Mouse (Mus musculus) frontal cortex, postnatal 10 days (tissue): ENCODE data around the gene Fto.
A peak's percentile ranks its signal among the peaks of the same experiment; 100 is the strongest.

Experiments
- DNase-seq, 2 experiments: peaks; one replicate each; pipeline ENCODE4 v3.0.0; 2022; ENCODE audit warnings: low spot score in 2 of 2, mixed read lengths in 1 of 2

Fto gene

DNA sequence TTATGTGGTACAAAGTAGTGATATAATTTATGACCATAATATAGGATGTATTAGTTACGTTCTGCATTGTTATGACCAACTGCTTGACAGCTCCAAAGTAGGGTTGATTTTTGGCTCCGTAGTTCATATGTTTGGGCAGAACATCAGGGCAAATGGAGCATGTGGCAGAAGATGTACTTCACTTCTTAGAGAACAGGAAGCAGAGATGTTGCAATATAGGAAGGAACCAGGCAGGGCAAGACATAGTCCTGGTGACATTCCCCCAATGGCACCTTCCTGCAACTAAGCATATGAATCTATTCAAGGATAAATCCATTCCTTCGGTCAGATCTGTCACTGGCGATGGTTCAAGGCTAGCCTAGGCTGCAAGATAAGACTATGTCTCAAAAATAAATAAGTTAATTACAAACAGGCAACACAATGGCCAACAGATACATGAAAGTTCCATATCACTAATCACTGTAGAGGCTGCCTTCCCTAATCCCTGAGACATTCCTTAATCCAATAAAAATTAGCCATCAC lies 44.2 kb downstream of the Fto start:
- DNase-seq = no peak

DNA sequence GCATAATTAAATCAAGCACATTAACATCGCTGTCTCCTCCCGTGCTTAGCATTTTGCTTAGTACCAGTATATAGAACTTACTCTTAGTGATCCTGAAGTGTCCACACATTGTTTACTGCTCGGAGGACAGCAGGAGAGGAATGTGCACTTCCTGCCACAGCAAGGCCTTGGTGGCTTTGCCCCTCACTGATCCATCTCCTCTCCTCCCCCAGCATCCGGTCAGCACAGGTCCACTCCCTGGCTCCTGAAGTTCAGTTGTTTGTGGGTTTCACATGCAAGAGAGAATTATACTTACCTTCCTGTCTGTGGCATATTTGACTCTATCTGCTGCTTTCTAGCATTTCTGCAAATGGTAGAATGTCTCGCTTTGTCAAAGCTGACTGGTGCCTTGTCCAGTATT lies 44.7 kb downstream of the Fto start:
- no peak for DNase-seq

DNA sequence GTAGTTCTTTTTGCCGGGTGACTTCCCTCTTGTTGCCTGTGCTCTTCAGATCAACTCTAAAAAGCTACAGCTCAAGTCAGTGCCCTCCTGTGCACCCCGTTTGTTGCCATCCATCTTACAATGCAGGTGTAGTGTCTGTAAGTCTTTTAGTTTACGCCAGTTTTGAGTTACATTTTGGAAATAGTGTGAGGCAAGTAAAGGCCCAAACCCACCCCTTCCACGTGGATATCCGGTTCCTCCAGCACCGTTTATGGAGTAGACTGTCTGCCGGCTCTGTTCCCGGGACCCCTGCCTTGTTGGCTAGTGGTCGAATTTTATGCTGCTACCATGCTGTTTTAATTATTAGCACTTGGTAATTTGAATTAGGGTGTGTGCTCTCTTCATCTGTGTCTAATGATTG lies 46.2 kb downstream of the Fto start:
- no peak for DNase-seq

DNA sequence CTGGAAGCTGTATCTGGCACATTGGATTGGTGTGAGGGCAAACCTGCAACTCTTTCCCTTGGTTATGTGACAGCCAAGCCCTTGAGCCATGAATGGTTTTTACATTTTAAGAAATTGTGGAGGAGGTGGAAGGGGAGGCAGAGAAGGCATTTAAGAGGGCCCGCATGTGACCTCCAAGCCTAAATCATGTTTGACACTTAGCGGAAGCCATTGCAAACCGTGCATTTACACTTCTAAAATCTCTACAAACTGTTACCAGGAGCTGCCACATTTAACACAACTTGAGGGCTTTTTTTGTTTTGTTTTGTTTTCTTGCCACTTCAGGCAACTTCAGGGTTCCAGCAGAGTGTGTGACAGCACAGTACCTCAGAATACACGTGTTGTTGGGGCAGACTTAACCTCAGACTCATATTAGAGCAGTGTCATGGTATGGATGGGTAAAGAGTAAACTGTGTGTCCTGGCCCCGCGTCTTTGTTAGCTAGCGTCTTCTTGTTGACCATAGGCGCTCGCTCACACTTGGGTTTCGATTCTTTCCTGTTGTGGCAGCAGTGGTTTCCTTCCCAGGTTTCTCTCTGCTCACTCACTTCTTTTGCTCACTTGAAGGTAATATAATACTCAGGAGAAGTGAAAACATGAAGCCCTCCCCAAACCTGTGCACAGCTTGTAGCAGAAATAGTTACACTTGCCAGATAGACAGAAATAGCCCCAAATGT lies 47.5 kb downstream of the Fto start:
- no peak for DNase-seq

DNA sequence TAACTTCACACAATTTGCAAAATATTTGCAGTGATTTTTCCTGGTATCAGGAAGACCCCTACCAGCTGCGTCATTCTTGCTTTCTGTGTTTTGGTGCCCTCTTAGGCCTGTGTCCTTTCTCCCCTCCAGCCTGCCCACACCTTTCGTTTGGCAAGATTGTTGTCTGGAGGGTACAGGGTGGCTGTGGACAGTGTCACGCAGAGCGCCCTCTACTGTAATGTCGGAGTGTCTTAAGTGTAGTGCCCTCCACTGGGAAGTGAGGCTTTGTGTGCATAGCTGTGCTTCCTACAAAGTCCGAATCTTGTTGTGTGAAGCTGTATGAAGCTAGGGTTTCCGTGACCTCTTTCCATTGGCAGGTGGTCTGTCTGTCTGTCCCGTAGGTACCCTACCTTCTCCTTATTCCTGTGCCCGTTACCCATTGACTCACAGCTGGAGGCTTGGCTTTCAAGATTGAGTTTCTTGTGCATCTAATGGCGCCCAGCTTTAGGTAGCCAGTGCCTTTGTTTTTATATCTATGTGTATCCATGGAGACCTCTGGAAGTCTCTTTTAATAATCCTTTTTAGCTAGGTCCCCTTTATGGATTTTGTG lies 50.0 kb downstream of the Fto start:
- DNase-seq = no peak

DNA sequence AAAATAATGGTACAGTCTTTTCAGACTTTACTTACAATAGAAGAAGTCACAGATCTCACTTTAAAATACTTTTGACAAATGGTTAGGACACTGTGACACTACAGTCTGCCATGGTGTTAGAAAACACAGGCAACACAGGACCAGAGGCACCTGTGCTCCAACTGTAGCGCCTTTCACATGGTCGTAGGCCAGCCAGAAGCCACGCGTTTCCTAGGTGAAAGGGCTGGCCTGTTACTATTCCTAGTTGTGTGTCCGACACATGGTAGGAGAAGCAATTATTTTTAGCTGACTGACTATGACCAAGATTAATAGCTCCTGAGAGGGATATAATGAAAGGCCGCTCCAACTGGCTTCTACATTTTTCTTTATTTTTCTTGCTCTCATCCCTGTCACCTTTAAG lies 50.9 kb downstream of the Fto start:
- DNase-seq = no peak

DNA sequence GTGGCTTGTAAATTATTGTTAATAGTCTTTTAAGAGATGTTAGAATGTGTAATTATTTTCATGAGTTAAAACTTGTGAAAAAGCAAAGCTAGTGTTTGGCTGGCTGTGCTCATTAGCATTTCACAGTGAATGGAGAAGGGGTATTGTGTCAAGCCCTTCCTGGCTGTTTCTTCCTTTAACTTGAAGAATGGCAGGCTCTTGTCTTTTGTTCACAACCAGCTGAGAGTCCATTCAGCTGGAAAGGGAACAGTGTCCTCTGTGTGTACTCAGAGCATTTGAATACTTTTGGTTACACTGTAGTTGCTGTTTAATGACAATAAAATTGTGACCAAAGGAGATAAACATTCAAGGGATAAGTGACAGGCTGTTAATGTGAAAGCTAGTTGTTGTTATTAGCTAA lies 52.5 kb downstream of the Fto start:
- no peak for DNase-seq

DNA sequence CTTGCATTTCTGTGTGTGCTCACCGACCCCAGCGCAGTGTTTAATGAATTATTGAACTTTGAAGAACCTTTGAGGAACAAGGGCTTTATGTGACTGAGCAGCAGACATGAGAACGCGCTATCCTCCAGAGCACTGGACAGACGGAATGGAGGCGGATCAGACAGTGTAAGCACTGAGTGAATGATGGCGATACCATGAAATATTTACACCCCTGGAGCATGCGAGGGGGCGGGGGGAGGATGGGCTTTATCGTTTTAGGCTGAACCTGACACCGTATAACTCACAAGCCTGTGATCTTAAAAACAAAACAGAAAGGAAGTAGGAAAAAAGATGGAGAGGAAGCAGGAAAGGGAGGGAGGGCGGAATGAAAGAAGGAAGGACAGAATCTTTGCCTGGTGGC lies 57.6 kb downstream of the Fto start:
- no peak for DNase-seq

DNA sequence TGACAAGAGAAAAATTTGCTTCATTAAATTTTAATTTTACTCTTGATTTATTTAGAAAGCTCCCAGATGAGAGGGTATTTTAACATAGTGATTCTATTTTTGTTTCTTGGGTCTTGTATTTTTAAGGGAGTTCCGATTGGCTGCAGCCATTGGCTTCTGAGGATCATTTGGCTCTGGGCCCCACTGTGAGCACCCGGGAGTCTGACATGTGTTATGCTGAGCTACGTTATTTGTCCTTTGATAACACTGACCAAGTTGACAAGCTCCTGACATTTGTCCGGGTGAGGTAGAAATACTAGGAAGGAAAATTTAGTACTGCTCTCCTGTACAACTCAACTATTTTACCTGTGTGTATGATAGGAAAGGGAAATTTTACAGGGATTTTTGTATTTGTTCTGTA lies 58.7 kb downstream of the Fto start:
- DNase-seq = no peak

DNA sequence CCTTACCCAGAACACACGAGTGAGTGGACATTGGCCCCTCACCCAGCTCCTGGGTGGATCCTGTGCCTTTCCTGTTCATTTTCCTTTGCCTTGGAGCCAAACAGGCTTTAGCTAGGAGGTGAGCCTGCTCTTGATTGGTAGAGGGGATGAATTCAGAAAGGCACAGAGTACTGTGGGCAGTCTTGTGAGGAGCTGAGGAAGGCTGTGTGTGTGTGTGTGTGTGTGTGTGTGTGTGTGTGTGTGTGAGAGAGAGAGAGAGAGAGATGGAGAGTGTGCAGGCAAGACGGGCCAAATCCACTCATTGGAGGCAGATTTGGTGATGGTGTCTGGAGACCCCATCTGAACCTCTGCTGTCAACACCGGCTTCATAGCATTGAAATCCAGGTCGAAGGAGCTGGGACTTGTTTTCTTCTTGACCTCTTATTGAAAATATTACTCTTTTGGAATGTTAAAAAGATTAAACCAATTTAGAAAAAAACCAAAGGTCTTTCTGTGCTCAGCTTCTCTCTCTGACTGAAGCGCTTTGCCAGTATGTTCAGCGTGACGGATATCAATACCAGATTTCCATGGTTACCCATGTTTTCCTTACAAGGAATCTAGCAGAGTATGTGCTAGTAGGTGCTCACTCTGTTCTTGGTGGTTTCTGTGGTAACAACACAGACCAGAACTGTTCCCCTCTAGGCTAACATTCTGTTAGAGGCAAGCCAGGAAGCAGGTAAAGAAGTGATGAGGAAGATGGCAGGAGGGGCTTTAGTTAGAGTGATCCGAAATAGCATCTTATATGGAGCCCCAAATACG lies 59.7 kb downstream of the Fto start:
- no peak for DNase-seq

DNA sequence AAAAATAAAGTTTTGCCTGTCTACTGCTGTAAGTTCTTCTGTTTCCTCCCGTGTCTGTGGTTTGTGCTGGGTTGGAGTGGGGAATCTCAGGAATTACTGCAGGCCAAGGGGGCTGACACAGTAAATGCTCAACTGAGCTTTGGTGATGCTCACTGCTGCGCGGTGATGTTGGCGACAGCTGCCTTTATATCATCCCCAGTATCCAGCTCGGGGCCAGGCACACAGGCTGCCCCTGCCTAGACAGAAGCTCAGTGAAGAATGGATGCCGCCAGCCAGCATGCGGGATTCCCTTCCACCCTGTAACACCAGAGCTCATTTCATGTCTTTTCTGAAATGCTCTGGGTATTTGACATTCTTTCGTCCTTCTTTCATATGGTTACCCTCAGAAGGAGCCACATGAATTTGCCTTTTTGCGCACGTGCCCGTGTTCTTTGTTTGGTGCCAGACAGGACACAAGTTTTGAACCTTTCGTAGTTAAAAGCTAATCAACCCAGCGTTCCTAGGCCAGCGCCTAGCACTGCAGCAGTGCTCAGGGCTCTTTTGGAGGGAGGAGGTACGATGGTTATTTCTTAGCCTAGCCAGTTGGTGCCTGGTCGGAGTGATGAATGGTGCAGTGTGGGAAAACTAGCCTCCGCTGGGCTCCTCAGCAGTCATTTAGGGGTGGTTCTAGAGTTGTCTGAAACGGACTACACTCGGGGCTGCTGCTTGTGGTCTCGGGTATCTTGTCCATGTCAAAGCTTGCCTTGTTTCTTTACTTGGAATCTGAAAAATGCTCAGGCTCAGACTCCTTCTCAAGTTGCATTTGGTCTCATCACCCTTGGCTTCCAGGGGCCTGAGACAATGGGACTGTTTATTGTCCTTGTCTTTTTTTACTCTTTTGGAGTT lies 62.0 kb downstream of the Fto start:
- DNase-seq = no peak

DNA sequence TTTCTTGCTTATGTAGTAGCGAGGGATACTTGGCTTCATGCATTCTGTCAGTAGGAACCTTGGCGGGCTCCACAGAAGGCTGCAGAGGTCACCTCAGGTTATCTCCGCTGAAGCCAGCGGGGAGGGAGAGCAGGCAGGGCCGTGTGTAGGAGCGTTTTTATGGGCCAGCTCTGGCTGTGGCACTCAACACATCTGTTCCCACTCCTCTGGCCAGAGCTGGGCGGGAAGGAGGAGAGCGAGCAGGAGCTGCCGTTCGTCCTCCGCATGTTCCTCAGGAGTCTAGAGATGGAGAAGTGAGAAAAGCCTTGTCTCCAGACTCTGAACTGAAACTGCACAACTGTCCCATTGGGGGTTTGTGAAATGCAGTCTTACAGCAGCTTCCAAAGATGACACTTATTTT lies 63.5 kb downstream of the Fto start:
- no peak for DNase-seq

DNA sequence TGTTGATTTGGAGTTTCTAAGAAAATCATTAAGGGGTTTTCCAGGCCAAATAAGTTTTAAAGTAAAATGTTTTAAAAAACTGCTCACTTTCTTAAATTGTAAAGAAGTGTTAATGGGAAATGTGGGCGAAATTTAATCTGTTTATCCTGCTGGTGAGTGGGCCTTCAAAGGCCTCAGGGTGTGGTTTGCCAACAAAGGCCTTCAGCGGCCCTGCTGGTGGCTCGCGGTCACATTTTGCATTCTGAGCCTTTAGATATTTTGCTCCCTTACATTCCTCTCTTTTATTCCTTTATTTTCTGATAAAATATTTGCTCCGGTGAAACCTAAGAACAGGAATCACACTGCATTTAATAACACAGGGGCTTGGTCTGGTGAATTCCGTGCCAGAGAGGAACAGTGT lies 64.0 kb downstream of the Fto start:
- no peak for DNase-seq

DNA sequence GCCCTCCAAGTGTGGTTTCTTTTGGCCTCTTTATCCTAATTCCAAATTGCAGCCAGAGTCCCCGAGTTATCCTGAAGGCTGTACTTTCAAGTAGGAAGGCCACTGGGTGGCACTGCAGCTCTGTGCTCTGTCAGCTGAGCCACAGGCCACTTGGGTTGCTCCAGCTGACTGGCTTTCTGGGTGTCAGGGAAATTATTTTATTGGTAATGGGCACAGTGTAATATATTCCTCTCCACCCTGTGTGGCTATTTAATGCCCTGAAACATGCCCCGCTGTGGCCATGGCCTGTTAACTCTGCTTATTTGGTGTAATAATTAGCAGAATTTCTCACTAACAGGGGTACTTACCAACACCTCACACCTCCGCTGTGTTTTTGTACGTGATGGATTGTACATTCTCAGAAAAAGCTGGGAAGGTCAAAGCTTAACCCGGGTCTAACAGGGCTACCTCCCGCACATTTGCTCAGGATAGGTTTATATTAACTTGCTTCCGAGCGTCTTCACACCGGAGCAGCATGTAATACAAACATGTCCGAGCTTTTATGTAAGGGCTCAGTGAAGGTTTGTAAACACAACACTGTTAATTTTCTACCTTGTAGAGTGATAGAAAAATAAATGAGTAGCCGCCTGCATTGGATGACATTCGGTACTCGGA lies 65.6 kb downstream of the Fto start:
- peak; percentile 41 to 76 for DNase-seq

DNA sequence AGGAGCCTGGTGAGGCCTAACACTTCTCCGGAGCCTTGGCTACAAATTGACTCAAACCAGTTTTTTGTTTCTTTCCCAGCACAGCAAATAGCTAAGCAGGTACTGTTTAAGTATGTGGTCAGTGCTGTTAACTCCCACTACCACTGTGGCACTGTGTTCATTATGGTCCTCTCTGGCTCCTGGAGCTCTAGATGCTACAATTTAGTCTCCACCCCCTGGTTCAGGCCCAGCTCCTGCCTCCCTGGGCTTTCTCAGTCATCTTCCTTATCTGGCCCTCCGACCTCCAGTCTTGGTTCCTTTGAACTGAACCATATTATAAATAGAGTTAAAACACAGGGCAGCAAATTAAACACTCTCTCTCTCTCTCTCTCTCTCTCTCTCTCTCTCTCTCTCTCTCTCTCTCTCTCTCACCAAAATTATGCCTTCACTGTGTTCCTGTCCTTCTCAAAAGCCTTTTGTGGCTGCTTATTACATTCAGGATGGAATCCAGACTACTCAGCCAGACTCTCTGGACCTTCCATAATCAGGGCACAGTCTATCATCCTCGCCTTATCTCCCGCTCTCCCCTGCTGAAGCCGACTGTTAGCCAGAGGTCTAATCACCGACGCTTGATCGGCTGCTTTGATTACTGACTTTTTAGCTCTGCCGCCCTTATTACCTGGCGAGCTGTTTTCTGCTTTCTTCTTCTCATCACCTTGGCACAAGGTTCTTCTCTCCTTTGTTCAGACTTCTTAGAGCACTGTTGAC lies 67.6 kb downstream of the Fto start:
- no peak for DNase-seq

DNA sequence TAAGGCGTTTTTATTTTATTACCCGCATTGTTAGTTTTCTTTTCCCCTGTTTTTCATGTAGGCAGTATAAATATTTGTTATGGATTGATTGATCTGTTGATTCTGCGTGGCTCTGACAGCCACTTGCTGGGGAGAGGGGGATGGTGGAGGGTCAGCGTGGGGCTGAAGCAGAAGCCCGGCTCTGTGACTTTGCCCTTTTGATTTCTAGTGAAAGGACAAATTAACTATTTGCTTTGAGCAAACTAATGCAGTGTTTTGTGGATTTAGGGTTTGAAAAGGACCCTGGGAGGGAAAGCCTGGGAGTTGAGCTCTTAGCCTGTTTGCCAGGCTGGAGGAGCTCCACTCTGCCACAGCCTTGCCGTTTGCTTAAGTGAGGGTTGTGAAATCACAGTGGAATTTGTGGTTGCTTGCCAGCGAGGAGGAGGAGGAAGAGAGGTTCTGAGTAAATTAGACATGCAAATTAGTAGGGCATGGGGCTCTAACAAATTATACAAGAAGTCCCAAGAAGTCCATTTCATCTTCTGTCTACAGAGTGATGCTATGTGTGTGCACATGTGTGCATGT lies 68.3 kb downstream of the Fto start:
- DNase-seq = no peak

DNA sequence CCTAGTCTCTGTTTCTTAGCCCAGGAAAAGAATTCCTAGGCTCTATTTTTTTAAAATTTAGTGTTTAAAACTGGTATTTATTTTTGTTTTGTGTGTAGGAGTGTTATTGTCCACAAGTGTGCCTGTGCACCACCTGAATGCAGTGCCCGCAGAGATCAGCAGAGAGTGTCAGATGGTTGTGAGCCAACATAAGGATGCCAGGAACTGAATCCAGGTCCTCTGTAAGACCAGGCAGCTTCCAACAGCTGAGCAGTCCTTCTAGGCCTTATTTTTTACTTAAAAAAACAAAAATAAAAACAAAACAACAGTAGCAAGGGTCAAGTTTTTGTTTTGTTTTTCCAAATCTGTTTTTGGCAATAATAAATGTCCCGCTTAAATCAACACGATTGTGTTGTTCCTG lies 69.9 kb downstream of the Fto start:
- DNase-seq = no peak

DNA sequence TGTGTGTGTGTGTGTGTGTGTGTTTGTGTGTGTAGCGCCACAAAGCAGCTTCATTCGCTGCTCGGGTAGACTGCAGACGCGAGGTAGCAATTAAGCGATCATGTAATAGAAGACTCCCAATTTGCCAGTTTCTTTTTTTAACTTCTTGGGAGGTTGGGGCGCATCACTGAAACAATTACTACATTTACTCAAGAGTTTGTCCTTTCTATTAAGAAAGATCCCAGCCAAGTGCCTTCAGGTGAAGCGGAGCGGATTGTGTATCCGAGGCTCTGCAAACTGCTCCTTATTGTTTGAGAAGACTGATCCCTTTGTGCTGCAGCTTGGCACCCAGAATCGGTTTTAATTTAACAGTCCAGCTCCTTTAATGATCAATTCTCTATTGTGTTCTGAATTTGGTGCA lies 70.5 kb downstream of the Fto start:
- DNase-seq = no peak

DNA sequence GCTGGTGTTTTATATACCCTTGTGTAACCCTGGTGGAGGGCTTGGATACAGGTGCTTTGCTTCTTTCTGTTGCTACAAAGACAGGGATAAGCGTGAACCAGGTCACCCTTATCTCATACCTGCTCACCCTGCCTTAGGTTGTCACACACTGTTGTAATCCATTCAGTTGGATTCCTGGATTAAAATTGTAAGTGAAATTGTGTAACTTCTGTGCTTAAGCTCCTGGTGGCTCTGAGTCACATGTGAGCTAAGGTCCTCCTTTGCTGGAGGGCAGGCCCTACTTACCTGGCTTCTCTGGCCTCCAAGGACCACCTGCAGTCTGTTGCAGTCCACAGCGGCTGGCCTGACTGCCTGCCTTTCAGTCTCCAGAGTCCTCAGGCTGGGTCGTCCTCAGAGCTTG lies 71.1 kb downstream of the Fto start:
- no peak for DNase-seq

DNA sequence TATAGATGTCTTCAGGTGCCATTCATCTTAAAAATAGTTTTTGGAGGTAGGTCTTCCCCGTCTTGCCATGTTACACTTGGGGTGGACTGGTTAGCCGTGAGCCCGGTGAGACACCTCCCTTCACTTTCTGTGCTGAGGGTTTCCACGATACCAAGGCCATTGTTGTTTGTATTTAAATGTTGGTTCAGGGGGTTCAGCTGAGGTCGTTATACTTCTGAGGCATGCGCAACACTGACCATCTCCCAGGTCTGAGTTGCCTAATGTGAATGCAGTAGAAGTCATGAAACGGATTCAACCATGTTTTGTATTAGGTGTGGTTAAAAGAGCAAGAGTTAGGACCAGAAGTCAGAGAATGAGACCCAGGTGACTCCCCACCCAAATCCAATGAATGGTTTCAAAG lies 72.5 kb downstream of the Fto start:
- no peak for DNase-seq
